Mouse (Mus musculus): ENCODE measurements at regions not wholly inside any gene's neighbourhood (a gene's known extent, or its start where the extent isn't known, plus 50 kb on each side); places are given as distances from the start of the nearest gene placed in this dataset.
"Not testable (repeated sequence)": the region's sequence is repeated elsewhere in the genome, so short reads cannot be mapped to it uniquely, and the experiment has no call there.

GRCm38 (mm10) chr5:7701776-7702175, 258.5 kb upstream of the Steap4 start:
- Histone ChIP-seq H3K4me1 (replicated peaks; ENCODE audit: low read depth, low read length) (no peaks in the 10 kb centered on the region), H3K36me3 (ENCODE audit: insufficient read depth, low read length) (no peaks in the 10 kb centered on the region), H3K4me3 (replicated peaks; ENCODE audit: low read length) (no peak overlapping the region), H3K9me3 (ENCODE audit: low read length) (no peaks in the 10 kb centered on the region), H3K27me3 (ENCODE audit: insufficient read depth, low read length) (no peaks in the 10 kb centered on the region)
- TF ChIP-seq POU5F1 (IDR thresholded peaks at IDR 0.05; ENCODE audit: borderline replicate concordance, low read length): no peak
- TF ChIP-seq CTCF (conservative IDR thresholded peaks at IDR 0.05; ENCODE audit: low read length): no peak
- no peak for TF ChIP-seq NANOG (IDR thresholded peaks at IDR 0.05; ENCODE audit: borderline replicate concordance, low read length)

- TF ChIP-seq NANOG (IDR thresholded peaks at IDR 0.05; ENCODE audit: borderline replicate concordance, low read length): peak; percentile 55; the same call in 1 of the 2 replicates
- no peak for TF ChIP-seq CTCF (conservative IDR thresholded peaks at IDR 0.05; ENCODE audit: low read length)
- no peak for TF ChIP-seq POU5F1 (IDR thresholded peaks at IDR 0.05; ENCODE audit: borderline replicate concordance, low read length)
- H3K36me3 ChIP-seq (ENCODE audit: insufficient read depth, low read length): no peaks in the 10 kb centered on the region
- peaks cover 4% of the 10 kb centered on the region; the same call in 1 of the 2 replicates for H3K9me3 ChIP-seq (ENCODE audit: low read length)
- H3K27me3 ChIP-seq (ENCODE audit: insufficient read depth, low read length): no peaks in the 10 kb centered on the region
- no peaks in the 10 kb centered on the region for H3K4me1 ChIP-seq (replicated peaks; ENCODE audit: low read depth, low read length)
- no peak overlapping the region for H3K4me3 ChIP-seq (replicated peaks; ENCODE audit: low read length)
These were observed 240.7 kb upstream of the Steap4 start for GRCm38 (mm10) chr5:7719557-7719956.

GRCm38 (mm10) chr5:7720061-7720460, 240.2 kb upstream of the Steap4 start:
- Histone ChIP-seq H3K36me3 (ENCODE audit: insufficient read depth, low read length) (no peaks in the 10 kb centered on the region), H3K4me1 (replicated peaks; ENCODE audit: low read depth, low read length) (no peaks in the 10 kb centered on the region), H3K27me3 (ENCODE audit: insufficient read depth, low read length) (no peaks in the 10 kb centered on the region), H3K4me3 (replicated peaks; ENCODE audit: low read length) (no peak overlapping the region), H3K9me3 (ENCODE audit: low read length) (peaks cover 4% of the 10 kb centered on the region; the same call in 1 of the 2 replicates)
- TF ChIP-seq CTCF (conservative IDR thresholded peaks at IDR 0.05; ENCODE audit: low read length) (no peak), NANOG (IDR thresholded peaks at IDR 0.05; ENCODE audit: borderline replicate concordance, low read length) (no peak), POU5F1 (IDR thresholded peaks at IDR 0.05; ENCODE audit: borderline replicate concordance, low read length) (no peak)

GRCm38 (mm10) chr5:7720688-7721087, 239.6 kb upstream of the Steap4 start:
- H3K4me3 ChIP-seq (replicated peaks; ENCODE audit: low read length): no peak overlapping the region
- peaks cover 9% of the 10 kb centered on the region for H3K9me3 ChIP-seq (ENCODE audit: low read length)
- H3K4me1 ChIP-seq (replicated peaks; ENCODE audit: low read depth, low read length): no peaks in the 10 kb centered on the region
- TF ChIP-seq NANOG (IDR thresholded peaks at IDR 0.05; ENCODE audit: borderline replicate concordance, low read length) (no peak), CTCF (conservative IDR thresholded peaks at IDR 0.05; ENCODE audit: low read length) (no peak), POU5F1 (IDR thresholded peaks at IDR 0.05; ENCODE audit: borderline replicate concordance, low read length) (no peak)
- no peaks in the 10 kb centered on the region for H3K27me3 ChIP-seq (ENCODE audit: insufficient read depth, low read length)
- H3K36me3 ChIP-seq (ENCODE audit: insufficient read depth, low read length): no peaks in the 10 kb centered on the region

- H3K36me3 ChIP-seq (ENCODE audit: insufficient read depth, low read length); H3K27me3 ChIP-seq (ENCODE audit: insufficient read depth, low read length); H3K4me3 ChIP-seq (replicated peaks; ENCODE audit: low read length); H3K4me1 ChIP-seq (replicated peaks; ENCODE audit: low read depth, low read length): not testable (repeated sequence)
- peaks cover 49% of the 10 kb centered on the region for H3K9me3 ChIP-seq (ENCODE audit: low read length)
- TF ChIP-seq NANOG (IDR thresholded peaks at IDR 0.05; ENCODE audit: borderline replicate concordance, low read length): peak; percentile 51; the same call in 1 of the 2 replicates
These were observed 227.7 kb upstream of the Steap4 start for GRCm38 (mm10) chr5:7732566-7732965.

GRCm38 (mm10) chr5:7779827-7780226, 180.4 kb upstream of the Steap4 start:
- Histone ChIP-seq H3K27me3 (ENCODE audit: insufficient read depth, low read length) (no peaks in the 10 kb centered on the region), H3K36me3 (ENCODE audit: insufficient read depth, low read length) (no peaks in the 10 kb centered on the region), H3K4me1 (replicated peaks; ENCODE audit: low read depth, low read length) (no peaks in the 10 kb centered on the region), H3K4me3 (replicated peaks; ENCODE audit: low read length) (no peak overlapping the region), H3K9me3 (ENCODE audit: low read length) (no peaks in the 10 kb centered on the region)
- no peak for TF ChIP-seq NANOG (IDR thresholded peaks at IDR 0.05; ENCODE audit: borderline replicate concordance, low read length)
- TF ChIP-seq CTCF (conservative IDR thresholded peaks at IDR 0.05; ENCODE audit: low read length): no peak
- TF ChIP-seq POU5F1 (IDR thresholded peaks at IDR 0.05; ENCODE audit: borderline replicate concordance, low read length): no peak

- TF ChIP-seq CTCF (conservative IDR thresholded peaks at IDR 0.05; ENCODE audit: low read length): no peak
- TF ChIP-seq POU5F1 (IDR thresholded peaks at IDR 0.05; ENCODE audit: borderline replicate concordance, low read length): no peak
- TF ChIP-seq NANOG (IDR thresholded peaks at IDR 0.05; ENCODE audit: borderline replicate concordance, low read length): no peak
- Histone ChIP-seq H3K27me3 (ENCODE audit: insufficient read depth, low read length) (no peaks in the 10 kb centered on the region), H3K4me3 (replicated peaks; ENCODE audit: low read length) (no peak overlapping the region)
These were observed 178.0 kb upstream of the Steap4 start for GRCm38 (mm10) chr5:7782235-7782634.

GRCm38 (mm10) chr5:7788406-7788805, 171.9 kb upstream of the Steap4 start:
- H3K27me3 ChIP-seq (ENCODE audit: insufficient read depth, low read length): no peaks in the 10 kb centered on the region
- no peaks in the 10 kb centered on the region for H3K9me3 ChIP-seq (ENCODE audit: low read length)
- H3K4me1 ChIP-seq (replicated peaks; ENCODE audit: low read depth, low read length): no peaks in the 10 kb centered on the region
- no peaks in the 10 kb centered on the region for H3K36me3 ChIP-seq (ENCODE audit: insufficient read depth, low read length)
- TF ChIP-seq CTCF (conservative IDR thresholded peaks at IDR 0.05; ENCODE audit: low read length) (no peak), NANOG (IDR thresholded peaks at IDR 0.05; ENCODE audit: borderline replicate concordance, low read length) (no peak), POU5F1 (IDR thresholded peaks at IDR 0.05; ENCODE audit: borderline replicate concordance, low read length) (no peak)
- no peak overlapping the region for H3K4me3 ChIP-seq (replicated peaks; ENCODE audit: low read length)

More at GRCm38 (mm10) chr5:7782235-7782634, 178.0 kb upstream of the Steap4 start:
- Histone ChIP-seq H3K9me3 (ENCODE audit: low read length) (no peaks in the 10 kb centered on the region), H3K36me3 (ENCODE audit: insufficient read depth, low read length) (no peaks in the 10 kb centered on the region), H3K4me1 (replicated peaks; ENCODE audit: low read depth, low read length) (no peaks in the 10 kb centered on the region)

GRCm38 (mm10) chr5:7789126-7789525, 171.1 kb upstream of the Steap4 start:
- no peaks in the 10 kb centered on the region for H3K27me3 ChIP-seq (ENCODE audit: insufficient read depth, low read length)
- TF ChIP-seq NANOG (IDR thresholded peaks at IDR 0.05; ENCODE audit: borderline replicate concordance, low read length) (no peak), POU5F1 (IDR thresholded peaks at IDR 0.05; ENCODE audit: borderline replicate concordance, low read length) (no peak), CTCF (conservative IDR thresholded peaks at IDR 0.05; ENCODE audit: low read length) (no peak)
- no peak overlapping the region for H3K4me3 ChIP-seq (replicated peaks; ENCODE audit: low read length)
- no peaks in the 10 kb centered on the region for H3K9me3 ChIP-seq (ENCODE audit: low read length)
- no peaks in the 10 kb centered on the region for H3K4me1 ChIP-seq (replicated peaks; ENCODE audit: low read depth, low read length)
- no peaks in the 10 kb centered on the region for H3K36me3 ChIP-seq (ENCODE audit: insufficient read depth, low read length)

Measured in E14TG2a.4 (cell line).